Mouse (Mus musculus): ENCODE results near the gene Pm20d1. TPM values are rescaled to one million over a fixed set of nuclear protein-coding genes. Genes with fewer than 3 reads are reported as not detected.

Pm20d1 gene
- total RNA-seq (2021) (1 to 10 TPM; 5.8 to 7.5 TPM), polyA plus RNA-seq (2012; rRNA removed) (5.9 and 8.3 TPM in 2 replicates)
- long read RNA-seq, full-length matches to known transcripts: 15 of 24 reads
- long read RNA-seq, partial matches to known transcripts: 0 of 24 reads
- long read RNA-seq, other reads (novel, unspliced or antisense): 9 of 24 reads

- peak within 1 kb of the TSS; percentile 43 for H3K4me3 ChIP-seq
- H3K4me1 ChIP-seq (ENCODE audit: control insufficient read depth, insufficient read depth, low read length): no peaks in the 10 kb centered on the region
- H3K9ac ChIP-seq (ENCODE audit: low read depth, low read length): peak within 1 kb of the TSS; percentile 65
- H3K27me3 ChIP-seq (ENCODE audit: control insufficient read depth, insufficient read depth, low read length): no peaks in the 10 kb centered on the region
- H3K79me2 ChIP-seq (replicated peaks; ENCODE audit: control insufficient read depth, insufficient read depth, low read length): no peaks in the 10 kb centered on the region
- H3K27ac ChIP-seq: peak within 1 kb of the TSS; percentile 78
- no peaks in the 10 kb centered on the region for H3K36me3 ChIP-seq (ENCODE audit: control insufficient read depth, insufficient read depth, low read length)
- intact Hi-C loops (cut with DNase I): no loop called here
- DNase-seq: peak; percentile 55 to 58
- TF ChIP-seq CTCF (IDR thresholded peaks at IDR 0.05) (no peak), POLR2A (IDR thresholded peaks at IDR 0.05; ENCODE audit: insufficient read depth, low read depth, low read length) (peak; percentile 43; the same call in 1 of the 2 replicates)
- 12% methylated on average over 26 of the region's 26 CpGs for WGBS
These were observed at the start of gene Pm20d1 for GRCm38 (mm10) chr1:131797202-131797909. Gene Pm20d1, plus strand, starts transcription at chr1:131797381.

- Histone ChIP-seq H3K79me2 (replicated peaks; ENCODE audit: control insufficient read depth, insufficient read depth, low read length) (no peaks in the 10 kb centered on the region), H3K4me3 (no peak overlapping the region), H3K27me3 (ENCODE audit: control insufficient read depth, insufficient read depth, low read length) (no peaks in the 10 kb centered on the region), H3K36me3 (ENCODE audit: control insufficient read depth, insufficient read depth, low read length) (no peaks in the 10 kb centered on the region), H3K9ac (ENCODE audit: low read depth, low read length) (no peak overlapping the region), H3K4me1 (ENCODE audit: control insufficient read depth, insufficient read depth, low read length) (peaks cover 3% of the 10 kb centered on the region), H3K27ac (no peak overlapping the region)
- WGBS: 64% methylated on average over 2 of the region's 2 CpGs
- no peak for DNase-seq
- intact Hi-C loops (cut with DNase I): no loop called here
- no peak for TF ChIP-seq POLR2A (IDR thresholded peaks at IDR 0.05; ENCODE audit: insufficient read depth, low read depth, low read length)
- TF ChIP-seq EP300 (IDR thresholded peaks at IDR 0.05; ENCODE audit: insufficient read depth, low read depth, low read length): no peak
- TF ChIP-seq CTCF (IDR thresholded peaks at IDR 0.05): no peak
These were observed 49.4 kb upstream of the Pm20d1 start for GRCm38 (mm10) chr1:131747761-131748160.

- Histone ChIP-seq H3K79me2 (replicated peaks; ENCODE audit: control insufficient read depth, insufficient read depth, low read length) (no peaks in the 10 kb centered on the region), H3K4me3 (no peak overlapping the region), H3K27me3 (ENCODE audit: control insufficient read depth, insufficient read depth, low read length) (no peaks in the 10 kb centered on the region), H3K36me3 (ENCODE audit: control insufficient read depth, insufficient read depth, low read length) (no peaks in the 10 kb centered on the region), H3K27ac (no peak overlapping the region), H3K9ac (ENCODE audit: low read depth, low read length) (no peak overlapping the region), H3K4me1 (ENCODE audit: control insufficient read depth, insufficient read depth, low read length) (peaks cover 3% of the 10 kb centered on the region)
- DNase-seq: no peak
- intact Hi-C loops (cut with DNase I): no loop called here
- 87% methylated on average over 2 of the region's 2 CpGs for WGBS
- no peak for TF ChIP-seq POLR2A (IDR thresholded peaks at IDR 0.05; ENCODE audit: insufficient read depth, low read depth, low read length)
- TF ChIP-seq EP300 (IDR thresholded peaks at IDR 0.05; ENCODE audit: insufficient read depth, low read depth, low read length): no peak
- TF ChIP-seq CTCF (IDR thresholded peaks at IDR 0.05): no peak
These were observed 48.5 kb upstream of the Pm20d1 start for GRCm38 (mm10) chr1:131748636-131749035.

GRCm38 (mm10) chr1:131749706-131750545 lies 47.3 kb upstream of the Pm20d1 start:
- TF ChIP-seq EP300 (IDR thresholded peaks at IDR 0.05; ENCODE audit: insufficient read depth, low read depth, low read length) (no peak), CTCF (IDR thresholded peaks at IDR 0.05) (no peak), POLR2A (IDR thresholded peaks at IDR 0.05; ENCODE audit: insufficient read depth, low read depth, low read length) (no peak)
- intact Hi-C loops (cut with DNase I): no loop called here
- peaks cover 6% of the 10 kb centered on the region for H3K4me1 ChIP-seq (ENCODE audit: control insufficient read depth, insufficient read depth, low read length)
- no peak overlapping the region for H3K9ac ChIP-seq (ENCODE audit: low read depth, low read length)
- H3K36me3 ChIP-seq (ENCODE audit: control insufficient read depth, insufficient read depth, low read length): no peaks in the 10 kb centered on the region
- 79% methylated on average over 15 of the region's 15 CpGs for WGBS
- H3K27me3 ChIP-seq (ENCODE audit: control insufficient read depth, insufficient read depth, low read length): no peaks in the 10 kb centered on the region
- no peaks in the 10 kb centered on the region for H3K79me2 ChIP-seq (replicated peaks; ENCODE audit: control insufficient read depth, insufficient read depth, low read length)
- no peak for DNase-seq
- H3K4me3 ChIP-seq: no peak overlapping the region
- no peak overlapping the region for H3K27ac ChIP-seq

GRCm38 (mm10) chr1:131751181-131751890 lies 45.8 kb upstream of the Pm20d1 start:
- H3K27ac ChIP-seq: no peak overlapping the region

More at GRCm38 (mm10) chr1:131751181-131751890, 45.8 kb upstream of the Pm20d1 start:
- intact Hi-C loops (cut with DNase I): no loop called here
- H3K36me3 ChIP-seq (ENCODE audit: control insufficient read depth, insufficient read depth, low read length): no peaks in the 10 kb centered on the region
- H3K79me2 ChIP-seq (replicated peaks; ENCODE audit: control insufficient read depth, insufficient read depth, low read length): no peaks in the 10 kb centered on the region
- no peak for TF ChIP-seq CTCF (IDR thresholded peaks at IDR 0.05)
- no peak for TF ChIP-seq POLR2A (IDR thresholded peaks at IDR 0.05; ENCODE audit: insufficient read depth, low read depth, low read length)
- no peak for TF ChIP-seq EP300 (IDR thresholded peaks at IDR 0.05; ENCODE audit: insufficient read depth, low read depth, low read length)
- no peak overlapping the region for H3K9ac ChIP-seq (ENCODE audit: low read depth, low read length)
- peak in 1 of 2 experiments; percentile 40 for DNase-seq
- H3K27me3 ChIP-seq (ENCODE audit: control insufficient read depth, insufficient read depth, low read length): no peaks in the 10 kb centered on the region
- WGBS: 55% methylated on average over 3 of the region's 3 CpGs
- no peak overlapping the region for H3K4me3 ChIP-seq
- H3K4me1 ChIP-seq (ENCODE audit: control insufficient read depth, insufficient read depth, low read length): peaks cover 6% of the 10 kb centered on the region

All from heart, adult 2 months (tissue).